Mouse (Mus musculus) liver, postnatal 0 days (tissue): Measurements from ENCODE around the gene Mms19.

Experiments
- CTCF ChIP-seq: sonication (generic); IDR thresholded peaks from 2 replicates; pipeline ENCODE4 v1.5.1; 2016; ENCODE audit warnings: antibody characterized with exemption, low read depth
- EP300 ChIP-seq: IDR thresholded peaks from 2 replicates; pipeline ENCODE4 v1.6.1; 2016; ENCODE audit warnings: antibody characterized with exemption, low read depth, mild to moderate bottlenecking

- no peak for TF ChIP-seq CTCF
- TF ChIP-seq EP300, result no peak
Observed at GRCm38 (mm10) chr19:41919471-41919870, 61.5 kb downstream of the Mms19 start.
